Mouse (Mus musculus): ENCODE measurements at regions not wholly inside any gene's neighbourhood (a gene's known extent, or its start where the extent isn't known, plus 50 kb on each side); places are given as distances from the start of the nearest gene placed in this dataset.

- TF ChIP-seq CTCF (IDR thresholded peaks at IDR 0.05; ENCODE audit: control insufficient read depth, insufficient read depth, insufficient read length) (no peak), MAX (IDR thresholded peaks at IDR 0.05) (no peak), CEBPB (IDR thresholded peaks at IDR 0.05; ENCODE audit: low read depth) (no peak), USF1 (IDR thresholded peaks at IDR 0.05; ENCODE audit: low read depth) (no peak), FOSL1 (IDR thresholded peaks at IDR 0.05; ENCODE audit: insufficient read depth, low read length, poor library complexity, severe bottlenecking) (no peak), MYOG (IDR thresholded peaks at IDR 0.05; ENCODE audit: control insufficient read depth, extremely low read depth, insufficient read length) (no peak)
Observed at GRCm38 (mm10) chr3:54027365-54027764, 128.5 kb upstream of the Trpc4 start.
